Mouse (Mus musculus) cerebellum, adult 11-12 months (tissue): ENCODE results near the gene Mtif3.
"Not testable (repeated sequence)": the region's sequence is repeated elsewhere in the genome, so short reads cannot be mapped to it uniquely, and the experiment has no call there.

Source experiments
- DNase-seq: peaks from one replicate; pipeline ENCODE4 v3.0.0; 2022

Gene Mtif3

GRCm38 (mm10) chr5:146948508-146949088, 15.0 kb downstream of the Mtif3 start, which contains the start of gene Gtf3a:
Gene Gtf3a, plus strand, starts transcription at chr5:146948657.
- DNase-seq: peak; percentile 74

DNA sequence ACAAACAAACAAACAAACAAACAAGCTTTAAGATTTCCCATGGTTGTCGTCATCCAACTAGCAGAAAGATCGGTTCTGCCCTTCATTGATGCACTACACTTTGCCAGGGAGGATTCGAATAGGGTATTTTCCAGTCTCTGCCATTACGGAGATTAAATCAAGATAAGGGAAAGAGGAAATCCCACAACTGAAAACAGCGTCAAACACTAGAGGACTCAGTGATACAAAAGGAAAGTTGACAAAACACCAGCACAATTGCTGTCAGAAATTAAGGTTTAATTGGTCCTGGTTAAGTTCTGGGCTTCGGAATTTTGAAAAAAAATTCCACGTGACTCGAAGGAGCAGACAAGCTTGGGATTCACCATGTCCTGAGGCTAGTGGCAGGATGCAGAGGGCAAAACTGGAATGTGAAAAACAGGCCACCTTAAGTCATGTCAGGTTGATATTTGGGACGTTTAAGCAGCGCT, 15.5 kb downstream of the Mtif3 start:
- DNase-seq: no peak

DNA sequence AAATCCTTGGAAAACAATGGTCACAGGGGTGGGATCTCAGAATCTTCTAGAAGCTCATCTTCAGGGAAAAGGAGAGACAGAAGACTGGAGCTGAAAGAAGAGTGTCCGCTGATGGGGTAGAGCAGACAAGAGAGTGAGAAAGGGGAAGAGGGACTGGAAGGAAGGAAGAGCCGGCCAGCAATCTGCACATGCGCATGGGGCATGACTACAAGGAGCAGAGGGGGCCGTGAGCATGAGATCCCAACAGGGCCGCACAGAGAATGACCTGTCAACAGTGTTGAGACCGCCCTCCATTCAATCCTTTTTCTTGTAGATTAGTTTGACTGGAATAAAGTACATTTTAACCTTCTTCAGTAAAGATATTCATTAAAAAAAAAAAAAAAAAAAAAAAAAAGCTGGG, 16.1 kb downstream of the Mtif3 start:
- no peak for DNase-seq

DNA sequence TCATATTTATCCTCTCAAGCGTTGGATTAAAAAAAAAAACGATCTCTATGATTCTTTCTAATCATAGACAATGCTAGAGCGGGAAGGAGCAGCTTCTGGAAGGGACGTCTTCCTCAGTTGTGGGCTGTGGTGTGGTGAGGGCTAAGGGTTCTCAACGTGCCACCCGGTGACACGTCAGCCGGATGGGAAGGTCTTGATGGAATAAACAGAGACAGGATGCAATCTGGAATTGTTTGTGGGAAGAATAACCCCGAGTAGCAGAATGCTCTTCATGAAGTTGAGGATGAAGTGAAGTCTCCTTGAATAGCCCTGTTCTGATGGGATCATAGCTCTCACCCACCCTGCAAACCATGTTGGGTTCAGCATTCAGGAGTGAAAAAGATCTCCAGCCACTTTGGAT, 16.9 kb downstream of the Mtif3 start:
- no peak for DNase-seq

DNA sequence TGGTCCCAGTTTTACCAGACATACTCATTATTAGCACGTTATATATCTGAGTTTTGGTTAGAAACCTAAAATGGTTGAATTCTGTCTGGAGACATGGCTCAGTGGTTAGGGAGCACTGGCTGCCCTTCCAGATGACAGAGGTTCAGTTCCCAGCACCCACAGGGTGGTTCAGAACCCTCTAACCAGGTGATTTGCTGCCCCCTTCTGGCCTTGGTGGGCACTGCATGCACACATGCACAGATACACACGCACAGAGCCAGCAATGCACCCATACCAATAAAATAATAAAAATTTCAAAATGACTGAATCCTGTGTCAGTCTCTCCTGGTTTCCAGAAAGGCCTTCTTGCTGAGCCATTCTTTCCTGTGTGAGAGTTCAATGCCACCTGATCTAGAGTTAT, 19.0 kb downstream of the Mtif3 start:
- no peak for DNase-seq

GRCm38 (mm10) chr5:146942965-146943364, 20.6 kb downstream of the Mtif3 start:
- no peak for DNase-seq

- DNase-seq: not testable (repeated sequence)
Observed at GRCm38 (mm10) chr5:146941939-146942338, 21.7 kb downstream of the Mtif3 start.

- no peak for DNase-seq
Observed at GRCm38 (mm10) chr5:146940219-146940618, 23.4 kb downstream of the Mtif3 start.

DNA sequence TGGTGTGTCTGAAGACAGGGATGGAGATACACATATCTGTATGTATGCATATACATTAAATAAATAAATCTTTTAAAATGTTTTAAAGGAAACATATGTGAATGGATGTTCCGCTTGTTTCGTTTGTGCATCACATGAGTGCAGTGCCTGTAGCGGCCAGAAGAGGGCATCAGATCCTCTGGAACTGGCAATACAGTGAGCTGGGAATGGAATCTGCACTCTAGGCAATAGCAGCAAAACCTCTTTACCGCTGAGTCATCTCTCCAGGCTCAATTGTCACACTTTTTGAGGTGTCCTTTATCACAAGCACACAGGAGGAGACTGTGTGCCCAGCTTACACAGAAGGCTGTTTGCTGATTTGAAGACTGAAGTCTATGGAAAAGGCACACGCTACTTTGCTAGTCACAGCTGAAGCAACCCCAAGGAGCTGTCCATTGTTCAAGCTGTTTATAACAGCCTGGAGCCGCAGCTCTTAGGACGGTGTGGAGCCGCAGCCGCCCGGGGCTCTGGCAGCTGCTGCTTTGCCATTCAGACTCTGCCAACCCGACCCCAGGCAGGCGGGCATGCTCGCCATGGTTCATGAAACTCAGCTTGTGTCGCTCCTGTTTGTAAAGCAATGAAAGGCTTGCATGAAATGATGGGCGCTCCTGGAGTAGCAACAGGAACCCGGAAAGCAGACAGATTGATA, 24.3 kb downstream of the Mtif3 start:
- DNase-seq: no peak

DNA sequence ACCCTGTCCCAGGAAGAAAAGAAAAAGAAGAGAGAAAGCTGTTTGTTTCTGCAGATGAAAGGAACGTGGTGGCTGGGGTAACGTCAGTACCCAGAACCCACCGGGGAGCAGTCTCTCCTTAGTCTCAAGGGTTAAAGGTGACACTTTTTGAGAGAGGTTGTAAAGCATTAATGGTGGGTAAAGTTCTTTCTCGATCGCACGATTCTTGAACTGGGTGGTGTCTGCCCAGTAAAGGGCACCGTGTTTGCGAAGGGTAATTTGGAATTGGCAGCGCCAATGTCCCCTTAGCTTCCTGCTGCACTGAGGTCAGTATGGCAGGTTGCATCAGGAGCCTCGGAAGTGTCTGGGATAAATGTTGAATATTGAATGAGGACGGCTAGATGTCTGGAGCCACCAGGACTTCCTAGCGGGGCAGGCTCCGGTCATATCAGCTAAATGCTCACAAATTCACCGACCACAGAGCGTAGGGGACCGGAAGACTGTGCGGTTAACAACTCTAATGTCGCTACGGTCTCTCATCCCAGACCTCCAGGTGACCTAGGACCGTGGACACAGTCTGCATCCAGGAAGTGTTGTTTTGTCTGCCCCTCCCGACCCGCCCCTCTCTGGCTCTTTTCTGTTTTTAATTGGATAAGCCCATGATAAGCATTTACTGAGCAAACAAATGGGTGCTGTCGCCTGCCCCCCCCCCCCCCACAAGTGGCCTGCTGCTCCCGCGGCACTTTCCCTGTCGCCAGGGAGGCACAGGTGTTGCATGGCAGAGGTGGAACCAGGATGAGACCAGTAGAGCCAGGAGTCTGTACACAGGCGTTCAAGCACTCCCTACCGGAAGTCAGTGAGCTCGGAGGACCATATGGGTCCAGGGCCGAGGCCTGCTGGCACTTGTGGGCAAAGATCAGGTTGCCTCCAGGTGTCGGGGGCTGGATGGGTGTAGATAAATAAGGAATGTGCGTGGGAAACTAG, 25.8 kb downstream of the Mtif3 start:
- DNase-seq: no peak

- no peak for DNase-seq
Observed at GRCm38 (mm10) chr5:146933466-146933865, 30.1 kb downstream of the Mtif3 start.

- DNase-seq: no peak
Observed at GRCm38 (mm10) chr5:146931904-146932553, 31.6 kb downstream of the Mtif3 start.

DNA sequence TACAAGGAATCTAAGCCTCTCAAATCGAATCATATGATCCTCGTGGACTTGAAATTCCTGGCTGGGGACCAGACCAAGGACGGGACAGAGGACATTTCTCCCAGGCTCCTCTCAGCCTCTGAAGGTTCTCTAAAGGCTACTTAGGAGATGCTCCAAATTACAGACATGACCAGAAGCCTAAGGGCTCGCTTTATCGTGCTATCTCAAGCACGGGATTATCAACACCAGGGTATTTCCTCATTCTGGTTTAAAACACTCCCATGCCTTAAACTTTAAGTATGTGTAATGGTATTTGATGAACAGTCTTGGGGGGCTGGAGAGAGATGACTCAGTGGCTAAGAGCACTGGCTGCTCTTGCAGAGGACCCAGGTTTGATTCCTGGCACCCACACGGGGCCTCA, 32.2 kb downstream of the Mtif3 start:
- no peak for DNase-seq

- no peak for DNase-seq
Observed at GRCm38 (mm10) chr5:146926673-146927072, 36.9 kb downstream of the Mtif3 start.

DNA sequence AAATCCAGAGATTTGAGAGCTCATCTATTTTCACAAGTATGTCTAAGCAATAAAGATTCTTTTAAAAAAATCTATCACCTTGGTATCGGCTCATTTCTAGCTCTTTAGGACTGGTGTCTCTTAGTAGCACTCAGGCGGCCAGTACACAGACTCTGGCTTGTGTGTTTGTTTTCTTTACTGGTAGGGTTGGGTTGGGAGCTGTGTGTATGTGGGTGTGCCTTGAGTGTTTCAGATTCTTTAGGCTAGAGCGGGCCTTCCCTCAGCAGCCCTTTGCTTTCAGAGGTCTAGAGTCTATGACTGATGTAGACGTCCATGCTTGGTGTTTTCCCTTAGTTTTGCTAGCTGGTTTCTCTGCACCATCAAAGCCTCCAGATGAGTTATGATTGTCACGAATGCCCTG, 40.1 kb downstream of the Mtif3 start:
- no peak for DNase-seq

- DNase-seq: no peak
Observed at GRCm38 (mm10) chr5:146921224-146921623, 42.4 kb downstream of the Mtif3 start.

DNA sequence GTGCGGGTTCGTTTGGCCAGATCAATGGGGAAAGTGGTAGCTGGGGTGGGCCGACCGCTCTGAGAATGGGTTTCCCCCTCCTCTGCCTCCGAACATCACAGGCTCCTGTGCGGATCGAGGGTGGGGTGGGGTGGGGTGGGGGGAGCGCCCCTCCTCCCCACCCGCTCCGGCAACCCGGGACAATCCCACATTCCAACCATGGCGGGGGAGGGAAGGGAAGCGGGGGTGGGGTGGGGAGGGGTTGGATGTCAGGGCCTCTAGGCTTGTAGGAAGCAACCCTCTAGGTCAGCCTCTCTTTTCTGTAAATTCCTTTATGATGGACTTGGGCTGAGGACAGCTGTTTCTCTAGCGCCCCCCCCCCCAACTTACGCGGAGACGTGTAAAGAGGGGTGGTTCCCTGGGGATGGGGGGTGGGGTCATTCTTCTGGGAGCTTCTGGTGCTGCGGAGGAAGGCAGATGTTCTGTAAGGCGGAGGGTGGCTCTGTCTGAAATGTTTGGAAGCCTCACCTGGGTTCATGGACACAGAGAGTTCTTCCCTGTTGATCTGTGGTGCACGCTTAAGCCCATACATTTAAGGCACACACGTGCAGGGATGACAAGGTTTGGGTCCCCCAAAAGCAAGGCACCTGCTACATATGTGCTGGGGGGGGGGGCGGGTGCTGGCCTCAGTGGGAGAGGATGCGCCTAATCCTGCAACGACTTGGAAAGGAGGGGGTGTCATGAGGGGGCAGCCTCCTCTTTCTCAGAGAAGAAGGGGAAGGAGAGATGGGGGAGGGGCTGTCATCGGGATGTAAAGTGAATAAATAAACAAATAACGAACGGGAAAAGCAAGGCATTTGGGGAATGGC, 43.1 kb downstream of the Mtif3 start:
- DNase-seq: no peak

DNA sequence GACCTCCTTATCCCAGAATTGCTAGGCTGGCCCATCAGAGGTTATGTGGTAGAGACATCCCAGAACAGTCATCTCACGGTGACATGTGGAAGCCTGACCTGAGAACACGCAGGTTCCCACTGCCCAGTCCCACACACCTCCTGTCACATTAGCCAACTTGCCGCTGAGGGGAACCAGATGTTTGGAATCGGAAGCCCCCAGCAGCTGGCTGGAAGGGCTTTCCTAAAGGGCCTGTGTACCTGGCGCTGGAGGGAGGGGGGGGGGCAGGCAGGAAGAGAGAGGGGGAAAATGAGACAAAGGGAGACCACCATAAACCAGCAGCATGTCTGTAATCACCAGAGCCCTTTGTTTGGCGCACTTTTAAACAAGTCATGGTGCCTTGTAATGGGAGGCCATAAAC, 43.7 kb downstream of the Mtif3 start:
- DNase-seq: no peak

DNA sequence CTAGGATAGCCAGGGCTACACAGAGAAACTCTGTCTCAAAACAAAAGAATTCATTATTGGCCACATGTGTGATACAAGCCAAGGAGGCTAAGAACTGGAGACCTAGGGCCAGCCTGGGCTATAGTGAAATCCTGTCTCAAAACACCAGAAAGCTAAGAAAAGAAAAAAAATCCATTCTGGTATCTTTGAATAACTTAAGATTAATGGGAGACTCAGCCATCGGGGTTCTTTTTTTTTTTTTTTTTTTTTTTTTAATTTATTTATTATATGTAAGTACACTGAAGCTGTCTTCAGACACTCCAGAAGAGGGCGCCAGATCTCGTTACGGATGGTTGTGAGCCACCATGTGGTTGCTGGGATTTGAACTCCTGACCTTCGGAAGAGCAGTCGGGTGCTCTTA, 46.2 kb downstream of the Mtif3 start:
- not testable (repeated sequence) for DNase-seq

GRCm38 (mm10) chr5:146916806-146917205, 46.8 kb downstream of the Mtif3 start:
- DNase-seq: no peak

GRCm38 (mm10) chr5:146916273-146916672, 47.3 kb downstream of the Mtif3 start:
- DNase-seq: no peak
